Mouse (Mus musculus): ENCODE measurements at regions not wholly inside any gene's neighbourhood (a gene's known extent, or its start where the extent isn't known, plus 50 kb on each side); places are given as distances from the start of the nearest gene placed in this dataset.

- Histone ChIP-seq H3K27me3 (ENCODE audit: control insufficient read depth, insufficient read depth, low read length, poor library complexity, severe bottlenecking) (no peaks in the 10 kb centered on the region), H3K36me3 (ENCODE audit: control insufficient read depth, insufficient read depth, low read length, poor library complexity, severe bottlenecking) (no peaks in the 10 kb centered on the region)
- no peak for DNase-seq (ENCODE audit: low read depth, low spot score)
Measured at GRCm38 (mm10) chr4:124063269-124064100, 145.7 kb upstream of the 4930535I16Rik start.

- Histone ChIP-seq H3K27me3 (ENCODE audit: control insufficient read depth, insufficient read depth, low read length, poor library complexity, severe bottlenecking) (no peaks in the 10 kb centered on the region), H3K36me3 (ENCODE audit: control insufficient read depth, insufficient read depth, low read length, poor library complexity, severe bottlenecking) (no peaks in the 10 kb centered on the region)
- no peak for DNase-seq (ENCODE audit: low read depth, low spot score)
Measured at GRCm38 (mm10) chr4:124057607-124058006, 139.8 kb upstream of the 4930535I16Rik start.

- no peak for DNase-seq (ENCODE audit: low read depth, low spot score)
- H3K36me3 ChIP-seq (ENCODE audit: control insufficient read depth, insufficient read depth, low read length, poor library complexity, severe bottlenecking) = no peaks in the 10 kb centered on the region
- no peaks in the 10 kb centered on the region for H3K27me3 ChIP-seq (ENCODE audit: control insufficient read depth, insufficient read depth, low read length, poor library complexity, severe bottlenecking)
Measured at GRCm38 (mm10) chr4:124054240-124054760, 136.5 kb upstream of the 4930535I16Rik start.

GRCm38 (mm10) chr4:124053340-124054038 is 135.7 kb upstream of the 4930535I16Rik start:
- Histone ChIP-seq H3K27me3 (ENCODE audit: control insufficient read depth, insufficient read depth, low read length, poor library complexity, severe bottlenecking) (no peaks in the 10 kb centered on the region), H3K36me3 (ENCODE audit: control insufficient read depth, insufficient read depth, low read length, poor library complexity, severe bottlenecking) (no peaks in the 10 kb centered on the region)
- DNase-seq (ENCODE audit: low read depth, low spot score) = no peak

- Histone ChIP-seq H3K36me3 (ENCODE audit: control insufficient read depth, insufficient read depth, low read length, poor library complexity, severe bottlenecking) (no peaks in the 10 kb centered on the region), H3K27me3 (ENCODE audit: control insufficient read depth, insufficient read depth, low read length, poor library complexity, severe bottlenecking) (no peaks in the 10 kb centered on the region)
- DNase-seq (ENCODE audit: low read depth, low spot score) = no peak
Measured at GRCm38 (mm10) chr4:124052387-124052786, 134.6 kb upstream of the 4930535I16Rik start.

GRCm38 (mm10) chr4:124048348-124048831 is 130.6 kb upstream of the 4930535I16Rik start:
- Histone ChIP-seq H3K36me3 (ENCODE audit: control insufficient read depth, insufficient read depth, low read length, poor library complexity, severe bottlenecking) (no peaks in the 10 kb centered on the region), H3K27me3 (ENCODE audit: control insufficient read depth, insufficient read depth, low read length, poor library complexity, severe bottlenecking) (no peaks in the 10 kb centered on the region)
- DNase-seq (ENCODE audit: low read depth, low spot score) = no peak

- DNase-seq (ENCODE audit: low read depth, low spot score) = no peak
- no peaks in the 10 kb centered on the region for H3K27me3 ChIP-seq (ENCODE audit: control insufficient read depth, insufficient read depth, low read length, poor library complexity, severe bottlenecking)
Measured at GRCm38 (mm10) chr4:124047898-124048297, 130.1 kb upstream of the 4930535I16Rik start.

GRCm38 (mm10) chr4:124036483-124036882 is 118.7 kb upstream of the 4930535I16Rik start:
- DNase-seq (ENCODE audit: low read depth, low spot score) = no peak
- H3K36me3 ChIP-seq (ENCODE audit: control insufficient read depth, insufficient read depth, low read length, poor library complexity, severe bottlenecking) = no peaks in the 10 kb centered on the region

More at GRCm38 (mm10) chr4:124047898-124048297, 130.1 kb upstream of the 4930535I16Rik start:
- no peaks in the 10 kb centered on the region for H3K36me3 ChIP-seq (ENCODE audit: control insufficient read depth, insufficient read depth, low read length, poor library complexity, severe bottlenecking)

GRCm38 (mm10) chr4:124035657-124036061 is 117.8 kb upstream of the 4930535I16Rik start:
- Histone ChIP-seq H3K36me3 (ENCODE audit: control insufficient read depth, insufficient read depth, low read length, poor library complexity, severe bottlenecking) (no peaks in the 10 kb centered on the region), H3K27me3 (ENCODE audit: control insufficient read depth, insufficient read depth, low read length, poor library complexity, severe bottlenecking) (no peaks in the 10 kb centered on the region; the same call in 1 of the 2 replicates)
- no peak for DNase-seq (ENCODE audit: low read depth, low spot score)

More at GRCm38 (mm10) chr4:124036483-124036882, 118.7 kb upstream of the 4930535I16Rik start:
- H3K27me3 ChIP-seq (ENCODE audit: control insufficient read depth, insufficient read depth, low read length, poor library complexity, severe bottlenecking) = no peaks in the 10 kb centered on the region; the same call in 1 of the 2 replicates

GRCm38 (mm10) chr4:124035192-124035591 is 117.4 kb upstream of the 4930535I16Rik start:
- no peaks in the 10 kb centered on the region; the same call in 1 of the 2 replicates for H3K27me3 ChIP-seq (ENCODE audit: control insufficient read depth, insufficient read depth, low read length, poor library complexity, severe bottlenecking)
- DNase-seq (ENCODE audit: low read depth, low spot score) = no peak

GRCm38 (mm10) chr4:124028061-124028460 is 110.2 kb upstream of the 4930535I16Rik start:
- DNase-seq (ENCODE audit: low read depth, low spot score) = no peak
- no peaks in the 10 kb centered on the region for H3K27me3 ChIP-seq (ENCODE audit: control insufficient read depth, insufficient read depth, low read length, poor library complexity, severe bottlenecking)

More at GRCm38 (mm10) chr4:124035192-124035591, 117.4 kb upstream of the 4930535I16Rik start:
- H3K36me3 ChIP-seq (ENCODE audit: control insufficient read depth, insufficient read depth, low read length, poor library complexity, severe bottlenecking) = no peaks in the 10 kb centered on the region

GRCm38 (mm10) chr4:124016401-124016800 is 98.6 kb upstream of the 4930535I16Rik start:
- no peak for DNase-seq (ENCODE audit: low read depth, low spot score)
- Histone ChIP-seq H3K36me3 (ENCODE audit: control insufficient read depth, insufficient read depth, low read length, poor library complexity, severe bottlenecking) (no peaks in the 10 kb centered on the region), H3K27me3 (ENCODE audit: control insufficient read depth, insufficient read depth, low read length, poor library complexity, severe bottlenecking) (no peaks in the 10 kb centered on the region)

More at GRCm38 (mm10) chr4:124028061-124028460, 110.2 kb upstream of the 4930535I16Rik start:
- H3K36me3 ChIP-seq (ENCODE audit: control insufficient read depth, insufficient read depth, low read length, poor library complexity, severe bottlenecking) = no peaks in the 10 kb centered on the region

GRCm38 (mm10) chr4:124015323-124015722 is 97.5 kb upstream of the 4930535I16Rik start:
- Histone ChIP-seq H3K36me3 (ENCODE audit: control insufficient read depth, insufficient read depth, low read length, poor library complexity, severe bottlenecking) (no peaks in the 10 kb centered on the region), H3K27me3 (ENCODE audit: control insufficient read depth, insufficient read depth, low read length, poor library complexity, severe bottlenecking) (no peaks in the 10 kb centered on the region)
- no peak for DNase-seq (ENCODE audit: low read depth, low spot score)

GRCm38 (mm10) chr4:124012406-124012805 is 94.6 kb upstream of the 4930535I16Rik start:
- Histone ChIP-seq H3K27me3 (ENCODE audit: control insufficient read depth, insufficient read depth, low read length, poor library complexity, severe bottlenecking) (no peaks in the 10 kb centered on the region), H3K36me3 (ENCODE audit: control insufficient read depth, insufficient read depth, low read length, poor library complexity, severe bottlenecking) (no peaks in the 10 kb centered on the region)
- DNase-seq (ENCODE audit: low read depth, low spot score) = no peak

All from splenic B cell, adult 2 months (primary cell).